Mouse (Mus musculus): ENCODE results near the gene Gm37419.

Gm37419 gene

GRCm38 (mm10) chr16:23997912-23998311 is 9.6 kb downstream of the Gm37419 start:
- no peak for DNase-seq

GRCm38 (mm10) chr16:24005928-24006327 is 17.6 kb downstream of the Gm37419 start:
- DNase-seq = no peak

GRCm38 (mm10) chr16:24009891-24010290 is 21.6 kb downstream of the Gm37419 start:
- no peak for DNase-seq

GRCm38 (mm10) chr16:24011306-24011705 is 23.0 kb downstream of the Gm37419 start:
- no peak for DNase-seq

- DNase-seq = no peak
These were observed 23.8 kb downstream of the Gm37419 start for GRCm38 (mm10) chr16:24012066-24012465.

- no peak for DNase-seq
These were observed 26.1 kb downstream of the Gm37419 start for GRCm38 (mm10) chr16:24014378-24014777.

GRCm38 (mm10) chr16:24016273-24016672 is 28.0 kb downstream of the Gm37419 start:
- no peak for DNase-seq

- DNase-seq = no peak
These were observed 28.5 kb downstream of the Gm37419 start for GRCm38 (mm10) chr16:24016742-24017141.

- no peak for DNase-seq
These were observed 33.4 kb downstream of the Gm37419 start for GRCm38 (mm10) chr16:24021722-24022121.

- no peak for DNase-seq
These were observed 34.3 kb downstream of the Gm37419 start for GRCm38 (mm10) chr16:24022605-24023004.

GRCm38 (mm10) chr16:24025442-24025841 is 37.2 kb downstream of the Gm37419 start:
- no peak for DNase-seq

GRCm38 (mm10) chr16:24029965-24030672 is 41.8 kb downstream of the Gm37419 start:
- no peak for DNase-seq

- DNase-seq = no peak
These were observed 45.0 kb downstream of the Gm37419 start for GRCm38 (mm10) chr16:24033259-24033658.

GRCm38 (mm10) chr16:24034450-24034849 is 46.2 kb downstream of the Gm37419 start:
- no peak for DNase-seq

GRCm38 (mm10) chr16:24035767-24036166 is 47.5 kb downstream of the Gm37419 start:
- DNase-seq = no peak

- no peak for DNase-seq
These were observed 48.1 kb downstream of the Gm37419 start for GRCm38 (mm10) chr16:24036398-24036797.
